Mouse (Mus musculus): ENCODE results near the gene Card9. TPM values are rescaled to one million over a fixed set of nuclear protein-coding genes. Genes with fewer than 3 reads are reported as not detected.
A peak's percentile ranks its signal among the peaks of the same experiment; 100 is the strongest.

Card9 gene
- total RNA-seq, 4 experiments from 2014 or later = 1.1 to 3.4 (median 2.2) TPM

DNA sequence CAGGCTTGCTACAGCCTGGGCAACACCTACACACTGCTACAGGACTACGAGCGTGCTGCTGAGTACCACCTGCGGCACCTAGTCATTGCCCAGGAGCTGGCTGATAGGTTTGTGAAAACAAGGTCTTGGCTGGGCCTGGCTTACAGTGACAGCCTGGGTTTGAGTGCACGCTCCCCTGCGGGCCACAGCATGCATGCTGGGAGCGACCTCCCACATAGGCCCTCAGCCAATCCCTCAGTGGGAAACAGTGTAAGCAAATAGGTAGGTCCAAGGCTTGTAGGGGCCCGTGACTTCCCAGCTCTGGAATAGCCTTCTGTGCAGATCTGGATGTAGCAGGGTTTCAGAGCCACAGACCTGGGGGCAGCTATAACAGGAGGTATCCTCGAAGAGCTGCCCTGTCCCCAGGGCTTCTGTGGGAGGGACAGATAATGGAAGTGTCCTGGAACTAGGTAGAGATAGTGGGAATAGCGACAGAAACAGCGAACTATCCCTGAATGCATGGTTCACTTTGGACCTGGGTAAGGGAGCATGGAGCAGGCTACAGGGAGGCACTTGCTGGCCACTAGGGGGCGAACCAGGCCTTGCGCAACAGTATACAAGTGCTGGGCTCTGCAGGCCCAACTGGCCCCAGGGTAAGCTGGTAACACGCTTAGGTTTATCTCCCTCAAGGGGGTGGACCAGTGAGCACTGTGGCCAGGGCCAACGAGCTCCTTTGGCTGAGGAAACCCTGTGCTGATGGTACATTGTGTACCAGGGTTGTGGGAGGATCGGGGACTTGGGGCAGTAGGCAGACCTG, 35.1 kb downstream of the Card9 start:
- no peak for DNase-seq

DNA sequence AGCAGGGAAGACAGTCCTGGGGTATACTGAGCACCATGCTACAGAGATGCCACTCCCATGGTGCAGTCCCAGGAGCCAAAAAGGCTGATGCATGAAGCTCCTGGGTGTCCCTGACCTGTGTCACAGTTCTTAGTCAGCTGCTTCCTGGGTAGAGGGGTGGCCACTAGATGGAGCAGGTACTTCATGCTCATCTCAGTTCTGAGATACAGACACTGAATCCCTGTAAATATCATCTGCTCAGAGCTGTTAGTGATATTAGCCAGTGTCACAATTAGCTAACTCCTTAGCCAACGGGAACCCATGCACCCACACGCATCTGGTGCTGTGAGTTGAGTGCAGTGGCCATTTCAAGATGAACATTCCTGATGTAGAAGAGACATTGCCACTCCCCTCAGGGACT, 35.8 kb downstream of the Card9 start:
- peak; percentile 69 for DNase-seq

DNA sequence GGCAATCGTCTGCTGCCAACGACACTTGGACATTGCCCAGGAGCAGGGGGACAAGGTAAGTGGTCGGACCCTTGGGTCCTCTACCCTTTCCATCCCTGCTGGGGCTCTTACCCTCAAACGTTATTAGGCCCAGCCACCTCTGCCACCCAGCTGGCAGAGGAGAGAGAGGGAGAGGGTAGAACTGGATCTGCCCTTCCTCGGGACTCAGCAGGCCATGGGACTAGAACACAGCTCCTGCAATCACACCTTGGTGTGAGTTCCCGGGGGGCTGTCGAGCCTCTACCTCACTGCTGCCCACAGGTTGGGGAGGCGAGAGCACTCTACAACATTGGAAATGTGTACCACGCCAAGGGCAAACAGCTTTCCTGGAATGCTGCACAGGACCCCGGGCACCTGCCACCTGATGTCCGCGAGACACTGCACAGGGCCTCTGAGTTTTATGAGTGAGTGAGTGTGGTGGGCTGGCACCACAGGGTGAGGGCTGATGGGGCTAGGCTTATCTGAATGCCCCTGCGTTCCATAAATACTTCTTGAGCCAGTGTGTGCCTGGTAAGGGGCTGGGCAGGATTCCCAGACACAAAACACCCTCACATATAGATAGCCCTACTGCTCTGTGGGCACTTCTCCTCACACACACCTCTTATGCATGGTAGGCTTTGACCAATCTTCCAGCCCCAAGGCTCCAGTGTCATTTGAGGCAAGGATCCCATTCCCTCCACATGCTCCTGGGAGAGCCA, 37.0 kb downstream of the Card9 start:
- no peak for DNase-seq

DNA sequence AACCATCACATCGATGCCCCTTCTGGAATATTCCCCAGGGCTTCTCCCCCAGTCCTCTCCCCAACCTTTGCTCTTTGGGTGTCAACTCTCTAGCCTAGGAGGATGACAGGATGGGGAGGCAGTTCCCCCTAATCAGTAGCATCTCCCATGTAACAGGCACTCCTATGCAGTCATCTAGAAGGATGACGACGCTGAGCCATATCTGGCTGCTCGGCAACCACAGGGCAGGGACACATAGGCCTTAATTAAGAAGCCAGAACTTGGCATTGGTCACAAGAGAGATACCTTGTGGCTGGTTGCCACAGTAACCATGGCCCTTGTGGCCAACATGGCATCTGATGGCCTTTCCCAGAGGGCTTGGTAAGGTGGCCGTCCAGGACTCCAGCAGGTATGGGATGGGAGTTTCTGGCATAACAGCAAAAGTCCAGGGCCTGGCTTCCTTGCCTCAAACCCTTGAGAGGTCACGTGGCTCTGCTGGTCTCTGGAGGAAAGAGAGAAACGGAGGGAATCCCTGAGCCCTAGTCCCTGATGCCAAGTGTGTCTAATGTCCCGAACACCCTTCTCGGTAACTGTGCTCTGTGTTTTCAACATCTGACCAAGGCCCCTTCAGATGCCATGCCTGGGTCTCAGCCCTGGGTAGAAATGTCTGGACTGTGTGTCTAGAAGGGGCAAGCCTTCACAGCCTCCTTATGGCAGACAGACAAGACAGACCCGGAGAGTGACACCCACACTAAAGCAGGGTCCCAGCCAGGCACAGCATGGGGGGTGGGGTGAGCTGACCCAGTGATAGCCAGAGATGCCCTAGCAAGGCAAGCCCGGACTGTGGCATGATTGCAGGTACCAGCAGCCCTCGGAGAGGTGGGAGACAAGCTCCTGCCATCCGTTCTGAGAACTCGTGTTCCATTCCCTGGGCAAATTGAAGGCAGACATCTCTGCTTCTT, 40.2 kb downstream of the Card9 start:
- DNase-seq = no peak

DNA sequence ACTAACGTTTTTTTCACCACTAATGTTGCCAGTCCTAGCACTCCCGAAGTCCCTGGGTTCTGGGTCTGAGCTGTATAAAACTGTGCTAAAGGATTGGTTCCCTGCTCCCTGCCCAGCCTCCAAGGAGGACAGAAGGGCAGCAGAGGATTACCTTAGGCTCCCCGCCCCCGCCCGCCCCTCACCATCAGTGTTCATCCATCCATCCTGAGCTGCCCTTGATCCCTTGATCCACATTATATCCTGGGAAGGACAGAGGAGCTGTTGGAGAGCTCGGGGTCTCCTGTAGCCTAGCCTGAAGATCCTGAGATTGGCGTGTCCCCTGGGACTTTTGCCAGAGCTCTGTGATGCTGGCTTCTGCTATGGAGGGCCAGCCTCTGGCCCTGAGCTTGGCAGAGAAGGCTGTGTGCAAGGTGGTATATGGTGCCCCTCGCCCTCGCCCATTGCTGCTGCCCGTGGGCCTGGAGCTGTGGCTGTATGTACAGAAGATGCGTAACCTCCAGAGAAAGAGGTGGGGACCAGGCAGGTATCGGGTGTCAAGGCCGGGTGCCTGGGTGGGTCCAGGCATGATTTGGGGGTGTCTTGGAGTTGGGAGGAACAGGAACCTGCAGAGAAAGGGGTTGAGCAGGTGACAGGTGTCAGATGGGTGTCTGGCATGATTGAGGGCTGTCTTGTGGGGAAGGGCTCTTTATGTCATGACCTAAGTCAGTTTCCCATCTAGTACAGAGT, 41.0 kb downstream of the Card9 start:
- DNase-seq = no peak

DNA sequence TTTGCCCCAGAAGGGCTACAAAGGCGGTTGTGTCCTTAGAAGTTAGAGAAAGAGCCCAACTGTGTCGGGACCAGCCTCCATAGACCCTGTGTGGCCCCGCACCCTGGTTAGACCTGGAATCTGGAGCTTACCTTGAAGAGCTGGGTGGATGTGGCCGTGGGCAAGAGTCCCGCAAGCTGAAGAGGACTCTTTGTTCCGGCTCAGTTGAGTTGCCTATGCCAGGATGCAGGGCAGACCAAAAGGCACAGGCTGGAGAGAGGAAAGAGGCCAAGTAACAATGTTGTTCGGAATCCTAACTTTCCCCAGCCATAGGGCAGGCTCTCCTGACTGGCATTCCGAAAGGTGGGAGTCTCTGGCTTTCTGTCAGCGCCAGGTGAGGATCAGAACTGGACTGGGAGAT, 41.6 kb downstream of the Card9 start:
- DNase-seq = no peak

DNA sequence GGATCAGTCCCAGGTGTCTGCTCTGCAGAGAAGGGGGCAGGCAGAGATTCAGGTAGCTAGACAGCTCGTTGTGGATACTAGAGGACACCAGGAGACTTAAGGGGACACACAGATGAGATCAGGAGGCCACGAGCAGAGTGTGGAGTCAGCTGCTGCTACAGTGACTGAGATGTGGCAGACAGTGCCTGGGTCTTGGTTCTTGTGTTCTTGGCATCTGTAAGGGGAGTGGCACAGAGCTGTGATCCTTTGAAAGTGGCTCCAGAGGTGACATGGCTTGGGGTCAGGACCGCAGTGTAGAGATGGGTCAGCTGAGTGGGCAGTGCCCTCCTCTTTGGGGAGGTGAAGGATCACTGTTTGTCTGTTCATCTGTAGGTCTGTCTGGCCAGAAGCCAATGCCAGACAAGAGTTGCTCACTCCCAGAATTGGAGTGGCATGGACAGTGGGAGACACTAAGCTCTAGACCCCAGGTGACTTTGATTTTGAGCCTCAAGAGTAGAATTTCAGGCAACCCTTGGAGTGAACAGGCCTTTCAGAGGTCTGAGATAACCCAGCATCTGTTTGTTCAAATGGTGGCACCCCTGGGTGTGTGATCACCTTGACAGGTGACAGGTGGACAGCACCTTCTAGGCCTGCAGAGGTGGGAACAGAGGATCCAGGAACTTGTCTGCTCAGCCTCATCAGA, 42.6 kb downstream of the Card9 start:
- no peak for DNase-seq

DNA sequence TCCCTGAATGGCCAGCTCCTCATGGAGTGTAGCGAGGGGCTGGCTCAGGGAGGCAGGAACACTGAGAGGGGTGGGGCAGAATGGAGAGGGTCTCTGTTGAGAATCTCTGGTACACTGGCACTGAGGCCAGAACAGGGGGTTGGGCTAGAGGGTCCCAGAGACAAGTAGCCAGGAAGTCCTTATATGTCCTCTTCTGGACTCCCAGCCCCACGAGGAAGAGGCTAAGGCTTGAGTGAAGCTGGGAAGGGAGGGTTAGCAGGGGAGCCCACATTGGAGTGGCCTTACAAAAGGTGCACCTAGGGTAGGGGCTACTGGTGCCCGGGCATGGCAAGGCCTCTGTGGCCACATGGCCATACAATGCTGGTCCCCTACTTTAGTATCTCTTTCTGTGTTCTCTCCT, 43.3 kb downstream of the Card9 start:
- no peak for DNase-seq

DNA sequence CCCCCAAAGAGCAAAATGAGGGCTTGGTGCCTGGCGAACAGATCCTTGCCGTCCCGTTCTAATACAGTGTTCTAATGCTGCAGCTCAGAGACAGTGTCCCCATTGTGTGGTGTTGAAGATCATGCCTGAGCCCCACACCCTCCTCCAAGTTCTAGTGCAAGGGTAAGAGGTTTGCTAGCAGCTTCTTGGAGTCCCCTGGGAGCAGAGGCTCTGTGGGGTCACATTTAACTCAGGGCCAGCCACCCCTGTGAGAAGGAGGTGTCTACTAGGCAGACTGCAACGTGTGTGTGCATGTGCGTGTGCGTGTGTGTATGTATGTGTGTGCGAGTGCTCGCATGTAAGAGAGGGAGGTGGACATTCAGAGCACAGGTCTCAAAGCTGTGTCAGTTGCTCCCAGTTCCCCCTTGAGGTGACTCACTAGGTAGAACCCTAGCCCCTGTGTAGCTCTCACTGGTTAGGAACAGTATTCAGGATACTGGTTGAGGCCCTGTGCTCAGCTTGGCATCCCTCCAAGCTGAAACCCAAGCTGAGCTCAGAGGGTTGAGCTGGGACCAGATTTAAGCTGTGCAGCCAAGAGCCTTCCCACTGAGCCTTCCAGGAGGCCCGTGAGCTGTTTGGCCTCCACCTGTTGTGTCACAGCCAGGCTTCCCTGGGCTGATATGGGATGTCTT, 44.0 kb downstream of the Card9 start:
- DNase-seq = no peak

DNA sequence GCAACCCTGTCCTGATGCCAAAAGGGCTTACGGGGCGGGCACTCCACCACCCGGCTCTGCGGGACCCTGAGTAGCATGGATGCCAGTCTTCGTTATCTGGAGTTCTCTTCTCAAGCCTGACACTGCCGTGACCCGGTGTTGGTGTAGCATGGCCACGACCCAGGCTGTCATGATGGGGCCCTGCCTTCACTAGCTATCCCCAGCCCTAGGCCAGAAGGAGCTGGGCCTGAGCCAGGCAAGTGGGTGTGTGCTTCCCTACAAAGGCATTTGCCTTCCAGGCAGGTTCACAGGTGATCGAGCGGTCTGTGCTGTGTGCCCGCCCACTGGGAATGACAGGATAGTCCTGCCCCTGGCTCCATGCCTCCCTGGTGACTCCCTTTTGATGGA, 44.8 kb downstream of the Card9 start:
- DNase-seq = peak; percentile 45

DNA sequence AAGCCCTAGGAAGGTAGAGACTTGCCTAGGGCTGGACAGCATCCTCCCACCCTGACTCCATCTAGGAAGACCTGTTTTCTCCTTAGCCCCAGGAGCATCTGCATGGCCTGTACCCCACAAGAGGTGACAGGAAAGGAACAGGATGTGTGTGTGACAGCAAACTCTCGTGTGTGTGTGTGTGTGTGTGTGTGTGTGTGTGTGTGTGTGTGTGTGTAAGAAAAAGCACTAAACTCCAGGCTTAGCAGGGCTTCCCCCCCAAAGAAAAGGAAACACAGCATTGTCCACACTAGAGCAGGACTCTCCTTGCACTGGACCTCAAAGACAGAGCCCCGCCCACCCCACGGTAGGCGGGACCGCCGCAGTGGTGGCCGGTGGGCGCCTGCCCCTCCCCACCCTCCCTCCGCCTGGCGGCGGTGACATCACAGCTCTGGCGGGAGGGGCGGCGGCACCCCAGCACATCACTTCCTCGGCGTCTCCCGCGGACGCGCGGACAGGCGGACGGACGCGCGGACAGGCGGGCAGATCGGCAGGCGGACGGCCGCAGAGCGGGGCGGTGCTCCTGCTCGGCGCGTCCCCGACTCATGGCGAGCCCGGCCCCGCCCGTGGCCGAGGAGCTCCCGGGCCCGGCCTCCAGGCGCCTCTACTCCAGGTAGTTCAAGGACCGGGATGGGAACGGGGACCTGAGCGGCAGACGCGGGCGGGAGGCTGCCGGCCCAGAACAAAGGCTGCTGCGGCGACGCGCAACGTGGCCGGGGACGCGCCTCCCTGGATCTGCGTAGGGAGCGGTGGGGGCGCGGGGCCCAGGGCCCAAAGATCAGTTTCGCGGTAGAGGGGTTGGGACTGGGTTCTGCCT, 45.4 kb downstream of the Card9 start, which contains the start of gene Gpsm1:
Gene Gpsm1, plus strand, starts transcription at position 444 of the 853 bp plus-strand sequence.
- peak; percentile 66 for DNase-seq

DNA sequence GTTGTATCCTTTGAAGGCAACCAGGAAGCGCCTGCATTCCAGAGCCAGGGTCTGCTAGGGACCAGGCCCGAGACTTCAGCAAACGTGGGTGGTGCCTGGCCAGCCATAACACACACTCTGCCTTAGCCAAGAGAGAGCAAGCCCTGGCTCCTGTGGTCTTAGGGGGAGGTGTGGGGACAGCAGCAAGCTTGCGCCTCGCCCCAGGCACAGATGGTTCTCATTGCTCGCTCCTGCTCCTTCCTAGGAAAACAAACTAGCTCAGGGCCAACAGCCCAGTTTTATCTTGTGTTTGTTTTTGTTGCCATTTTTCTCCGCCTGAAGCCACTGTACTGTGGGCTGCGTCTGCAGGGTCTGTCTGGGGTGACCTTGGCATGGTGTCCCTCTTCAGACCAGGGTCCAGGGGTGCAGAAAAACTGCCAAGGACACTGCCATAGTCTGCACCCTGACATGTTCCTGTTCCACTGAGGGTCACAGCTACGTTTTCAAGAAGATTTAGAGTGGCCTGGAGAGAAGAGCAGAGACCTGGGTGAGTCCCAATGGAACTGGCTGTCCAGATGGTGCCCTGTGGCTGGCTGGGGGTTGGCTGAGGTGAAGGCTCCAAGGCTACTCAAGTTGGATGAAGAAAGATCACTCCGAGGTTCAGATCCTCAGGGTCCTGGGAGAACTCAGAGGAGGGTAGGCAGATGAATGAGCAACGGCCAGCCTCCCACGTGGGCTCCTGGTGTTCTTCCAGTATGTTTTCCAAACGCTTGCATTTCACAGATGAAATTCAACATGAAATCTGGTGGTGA, 46.2 kb downstream of the Card9 start:
- DNase-seq = no peak

DNA sequence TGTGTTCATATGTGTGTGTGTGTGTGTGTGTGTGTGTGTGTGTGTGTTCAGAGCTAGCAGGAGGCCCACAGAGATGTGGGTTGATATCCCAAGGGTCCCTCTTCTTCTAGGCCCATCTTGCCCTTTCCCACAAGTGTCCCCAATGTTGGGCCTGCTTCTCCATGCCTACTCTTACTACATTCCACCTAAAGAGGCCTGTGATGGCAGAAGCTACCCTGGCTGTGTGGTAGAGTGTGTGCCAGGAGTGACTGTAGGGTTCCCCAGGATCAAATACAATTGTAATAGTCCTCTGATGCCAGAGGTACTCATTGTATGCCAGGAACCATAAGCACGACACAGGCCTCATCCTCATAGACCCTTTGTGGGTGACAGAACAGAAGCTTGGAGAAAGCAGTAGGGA, 47.3 kb downstream of the Card9 start:
- no peak for DNase-seq

DNA sequence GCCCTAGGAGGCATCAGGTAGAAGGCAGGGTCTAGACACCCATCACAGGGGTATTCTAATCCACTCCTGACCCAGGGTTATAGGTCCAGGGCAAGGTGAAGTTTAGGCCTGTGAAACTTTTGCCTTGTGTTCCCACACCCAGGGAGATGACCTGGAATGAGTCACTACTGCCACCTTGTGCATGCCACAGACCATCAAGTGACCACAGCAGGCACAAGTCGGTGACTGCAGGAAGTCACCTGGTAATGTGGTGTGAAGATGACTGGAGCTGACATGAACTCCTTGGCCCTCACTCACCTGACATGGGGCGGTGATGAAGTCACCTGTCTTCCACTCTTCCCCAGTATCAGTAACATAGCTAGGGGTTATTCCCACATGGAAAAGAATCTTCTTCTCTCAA, 47.9 kb downstream of the Card9 start:
- no peak for DNase-seq

DNA sequence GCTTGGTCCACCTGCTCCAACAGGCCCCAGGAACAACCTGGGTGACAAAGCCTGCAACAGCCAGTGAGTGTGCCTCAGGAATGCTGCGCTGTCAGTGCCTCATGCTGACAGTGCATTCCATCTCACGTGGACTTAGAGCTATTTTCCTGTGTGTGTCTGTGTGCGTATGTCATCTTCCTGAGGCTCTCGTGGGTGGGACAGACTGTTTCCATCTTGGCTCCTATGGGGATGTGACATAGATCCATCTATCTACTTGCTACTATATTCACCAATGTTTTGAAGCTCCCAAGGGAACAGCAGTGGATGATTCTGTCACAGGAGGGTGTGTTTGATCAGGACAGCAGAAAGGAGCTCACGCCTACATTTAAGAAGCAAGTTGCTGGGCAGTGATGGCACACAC, 48.8 kb downstream of the Card9 start:
- no peak for DNase-seq

DNA sequence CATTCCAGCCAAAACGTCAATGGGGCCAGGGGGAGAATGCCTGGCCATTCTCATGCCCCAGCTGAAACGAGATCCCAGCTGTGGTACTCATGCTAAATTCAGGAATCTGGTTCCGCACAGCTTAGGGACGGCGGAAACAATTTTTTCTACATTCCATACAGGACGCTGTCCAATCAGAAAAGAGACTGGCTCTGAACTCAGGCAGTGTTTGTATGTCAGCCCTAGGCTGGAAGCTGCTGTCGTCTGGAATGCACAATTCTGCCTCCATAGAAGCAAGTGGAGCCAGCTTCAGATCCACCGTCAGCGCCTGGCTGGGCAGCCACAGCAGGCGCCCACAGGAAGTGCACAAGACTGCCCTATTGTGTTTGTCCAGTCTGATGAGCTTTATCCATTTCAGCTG, 51.0 kb downstream of the Card9 start:
- no peak for DNase-seq

DNA sequence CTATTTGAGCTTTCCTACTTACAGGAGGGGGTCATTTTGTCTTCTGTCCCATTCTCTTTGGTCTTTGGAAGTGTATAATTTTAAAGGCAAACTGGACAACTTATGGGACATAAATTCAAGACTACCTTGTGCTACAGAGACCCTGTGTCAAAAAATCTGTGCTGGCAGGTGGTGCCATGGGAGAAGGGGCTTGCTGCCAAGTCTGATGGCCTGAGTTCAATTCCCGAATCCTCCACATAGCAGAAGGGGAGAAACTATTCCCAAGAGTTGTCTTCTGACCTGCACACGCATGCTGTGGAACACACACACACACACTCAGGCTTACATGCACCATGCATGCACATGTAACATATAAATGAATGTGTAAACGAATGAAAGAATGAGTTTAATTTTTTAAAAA, 54.0 kb downstream of the Card9 start:
- no peak for DNase-seq

DNA sequence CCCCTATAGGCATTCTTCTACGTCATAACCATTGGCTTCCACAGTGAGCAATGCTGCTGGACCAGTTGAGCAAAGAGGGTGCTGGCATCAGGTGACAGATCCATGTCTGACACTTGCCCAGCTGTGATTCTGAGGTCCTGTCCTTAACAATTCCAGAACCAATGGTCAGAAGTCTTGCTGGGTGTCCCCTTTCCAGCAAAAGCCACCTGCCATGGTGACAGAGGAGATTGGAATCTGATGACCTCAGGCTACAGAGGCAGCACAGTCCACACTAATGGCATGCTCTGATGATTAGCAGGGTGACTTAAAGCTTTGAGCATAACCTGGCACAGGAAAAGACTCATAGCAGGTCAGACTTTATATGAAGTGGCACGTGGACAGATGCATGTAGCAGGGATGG, 55.2 kb downstream of the Card9 start:
- DNase-seq = no peak

DNA sequence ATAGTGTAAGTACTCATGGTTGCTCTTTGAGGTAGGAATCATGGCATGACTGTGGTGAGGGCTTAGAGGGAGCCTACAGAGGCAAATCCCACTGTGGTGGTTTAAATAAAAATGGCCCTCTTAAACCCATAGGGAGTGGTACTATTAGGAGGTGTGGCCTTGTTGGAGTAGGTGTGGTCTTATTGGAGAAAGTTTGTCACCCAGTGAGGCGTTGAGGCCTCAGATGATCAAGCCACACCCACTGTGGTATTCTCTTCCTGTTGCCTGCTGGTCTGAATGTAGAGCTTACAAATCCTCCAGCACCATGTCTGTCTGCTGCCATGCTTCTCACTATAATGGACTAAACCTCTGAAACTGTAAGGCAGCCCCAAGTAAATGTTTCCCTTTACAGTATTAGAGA, 56.0 kb downstream of the Card9 start:
- DNase-seq = no peak
